Mouse (Mus musculus) testis, postnatal 14 days (tissue): ENCODE data around the gene Tuba4a.
A peak's percentile ranks its signal among the peaks of the same experiment; 100 is the strongest.

Experiments
- DNase-seq: peaks from one replicate; pipeline ENCODE4 v3.0.0; 2021; ENCODE audit warnings: low spot score

Tuba4a gene

GRCm38 (mm10) chr1:75219531-75219930 is at the start of gene Tuba4a:
Tuba4a (minus strand) TSS chr1:75219865.
- DNase-seq, result no peak

GRCm38 (mm10) chr1:75264091-75264880 is 44.6 kb upstream of the Tuba4a start, which contains the start of gene Ptprn:
Ptprn (minus strand) TSS chr1:75264502.
- DNase-seq, result no peak

GRCm38 (mm10) chr1:75262969-75263951 is 43.6 kb upstream of the Tuba4a start:
- DNase-seq, result peak; percentile 65

- no peak for DNase-seq
These were observed 41.6 kb upstream of the Tuba4a start for GRCm38 (mm10) chr1:75261278-75261677.

- no peak for DNase-seq
These were observed 35.9 kb upstream of the Tuba4a start for GRCm38 (mm10) chr1:75255516-75256046.

- DNase-seq, result no peak
These were observed 35.0 kb upstream of the Tuba4a start for GRCm38 (mm10) chr1:75254625-75255013.

- DNase-seq, result peak; percentile 65
These were observed 34.4 kb upstream of the Tuba4a start for GRCm38 (mm10) chr1:75253849-75254624.

GRCm38 (mm10) chr1:75253029-75253428 is 33.4 kb upstream of the Tuba4a start:
- DNase-seq, result no peak

- DNase-seq, result no peak
These were observed 32.6 kb upstream of the Tuba4a start for GRCm38 (mm10) chr1:75252308-75252707.

- peak; percentile 78 for DNase-seq
These were observed 31.7 kb upstream of the Tuba4a start for GRCm38 (mm10) chr1:75251112-75251970.

- no peak for DNase-seq
These were observed 30.8 kb upstream of the Tuba4a start for GRCm38 (mm10) chr1:75250498-75250897.

- DNase-seq, result no peak
These were observed 28.5 kb upstream of the Tuba4a start for GRCm38 (mm10) chr1:75248041-75248772.

- no peak for DNase-seq
These were observed 27.6 kb upstream of the Tuba4a start for GRCm38 (mm10) chr1:75247071-75247930.

GRCm38 (mm10) chr1:75244836-75245235 is 25.2 kb upstream of the Tuba4a start:
- DNase-seq, result no peak

- no peak for DNase-seq
These were observed 24.6 kb upstream of the Tuba4a start for GRCm38 (mm10) chr1:75244175-75244826.

- no peak for DNase-seq
These were observed 23.7 kb upstream of the Tuba4a start for GRCm38 (mm10) chr1:75243411-75243810.

GRCm38 (mm10) chr1:75239591-75239990 is 19.9 kb upstream of the Tuba4a start:
- DNase-seq, result no peak
